Mouse (Mus musculus): ENCODE measurements around the gene Klk14. TPM values are rescaled to one million over a fixed set of nuclear protein-coding genes. Genes with fewer than 3 reads are reported as not detected.
A peak's percentile ranks its signal among the peaks of the same experiment; 100 is the strongest.
"Not testable (repeated sequence)": the region's sequence is repeated elsewhere in the genome, so short reads cannot be mapped to it uniquely, and the experiment has no call there.

Gene Klk14
- total and polyA plus RNA-seq, 2 experiments: not detected

DNA sequence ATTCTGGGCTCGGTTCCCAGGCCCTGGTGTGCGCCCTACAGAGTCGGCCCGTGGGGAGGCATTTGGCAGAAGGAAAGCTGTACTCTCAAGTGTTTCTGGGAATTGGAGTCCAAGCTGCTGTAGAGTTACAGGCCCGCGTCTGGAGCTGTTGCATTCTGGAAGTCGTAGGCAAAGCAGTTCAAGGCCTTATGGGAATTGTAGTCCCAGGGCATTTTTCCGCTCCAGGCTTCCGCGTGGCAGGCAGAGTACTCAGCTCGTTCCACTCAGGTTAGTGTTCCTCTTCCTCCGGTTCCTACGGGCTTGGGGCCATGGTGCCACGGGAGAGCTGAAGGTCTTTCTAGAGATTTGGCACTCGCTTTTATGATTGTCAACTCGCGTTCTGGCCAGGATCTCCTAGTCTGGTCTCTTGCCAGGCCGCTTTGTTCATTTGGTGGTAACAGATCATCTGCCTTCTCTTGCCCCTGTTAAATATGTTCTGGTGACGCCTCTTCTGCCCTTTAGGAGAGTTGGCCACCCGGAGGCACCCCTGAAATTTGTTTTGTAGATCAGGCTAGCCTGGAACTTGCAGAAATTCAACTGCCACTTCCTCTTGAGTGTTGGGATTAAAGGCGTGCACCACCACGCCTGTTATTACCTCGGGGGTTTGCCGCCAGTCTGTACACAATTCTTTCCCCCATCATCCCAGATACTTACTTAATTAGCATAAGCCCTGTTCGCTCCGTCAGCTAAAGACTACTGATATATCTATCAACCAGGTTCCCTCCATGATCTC, 18.2 kb upstream of the Klk14 start, which contains the start of gene Ctu1:
TSS of gene Ctu1 (plus strand) at position 208 of the 772 bp plus-strand sequence.
- Histone ChIP-seq H3K27ac (replicated peaks; ENCODE audit: insufficient read depth, low read depth, low read length) (peak within 1 kb of the TSS; percentile 45), H3K9ac (ENCODE audit: low read depth, low read length) (peak within 1 kb of the TSS; percentile 66), H3K79me2 (ENCODE audit: control insufficient read depth, insufficient read depth, low read length) (no peaks in the 10 kb centered on the region; the same call in 1 of the 2 replicates), H3K27me3 (ENCODE audit: control insufficient read depth, insufficient read depth, low read length) (no peaks in the 10 kb centered on the region), H3K36me3 (ENCODE audit: control insufficient read depth, insufficient read depth, low read length) (peaks cover 3% of the 10 kb centered on the region; the same call in 1 of the 2 replicates), H3K4me3 (ENCODE audit: insufficient read depth, low read depth, low read length) (peak within 1 kb of the TSS; percentile 52), H3K4me1 (ENCODE audit: control insufficient read depth, insufficient read depth, low read length) (peaks cover 7% of the 10 kb centered on the region)
- TF ChIP-seq POLR2A (IDR thresholded peaks at IDR 0.05; ENCODE audit: extremely low read depth, insufficient read depth, low read length) (0 out of 2 replicates have a peak, but pooled peaks have one; percentile 12), CTCF (IDR thresholded peaks at IDR 0.05; ENCODE audit: low read depth, low read length) (no peak)
- WGBS: under 1% methylated on average over 26 of the region's 26 CpGs
- peak; percentile 98 for DNase-seq (ENCODE audit: extremely low read depth, low read depth, low spot score)

DNA sequence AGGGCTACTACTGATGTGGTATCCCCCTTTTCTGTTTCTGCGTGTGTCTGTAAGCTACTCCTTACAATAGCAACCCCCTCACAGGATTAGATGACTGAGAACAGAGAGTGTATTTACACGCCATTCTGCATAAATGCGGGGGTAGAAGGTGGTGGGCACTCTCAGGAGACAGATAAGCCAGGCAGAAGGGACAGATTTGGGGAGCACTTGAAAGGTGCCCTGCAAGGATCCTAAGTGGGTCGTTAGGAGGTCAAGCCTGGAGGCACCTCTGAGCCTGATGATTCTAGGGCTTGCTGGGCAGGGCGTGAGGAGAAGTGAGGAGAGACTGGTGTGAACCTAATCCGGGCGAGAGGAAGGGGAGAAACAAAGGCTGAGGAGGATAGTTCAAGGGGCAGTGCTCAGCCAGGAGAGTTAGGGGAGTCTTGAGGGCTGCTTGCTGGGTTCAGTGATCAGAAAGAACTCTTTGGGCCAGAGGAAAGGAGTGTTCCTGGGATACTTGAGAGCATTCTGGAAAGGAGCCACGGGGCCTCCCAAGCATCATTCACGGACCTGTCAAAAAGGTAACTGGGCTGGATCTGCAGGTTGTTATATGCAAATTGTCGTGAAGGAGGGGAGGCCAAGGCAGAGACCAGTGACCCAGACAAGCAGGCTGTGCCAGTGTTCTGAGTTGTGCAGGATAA, 17.5 kb upstream of the Klk14 start:
- TF ChIP-seq CTCF (IDR thresholded peaks at IDR 0.05; ENCODE audit: low read depth, low read length) (no peak), POLR2A (IDR thresholded peaks at IDR 0.05; ENCODE audit: extremely low read depth, insufficient read depth, low read length) (no peak)
- H3K27me3 ChIP-seq (ENCODE audit: control insufficient read depth, insufficient read depth, low read length): no peaks in the 10 kb centered on the region
- no peaks in the 10 kb centered on the region; the same call in 1 of the 2 replicates for H3K79me2 ChIP-seq (ENCODE audit: control insufficient read depth, insufficient read depth, low read length)
- H3K36me3 ChIP-seq (ENCODE audit: control insufficient read depth, insufficient read depth, low read length): peaks cover 3% of the 10 kb centered on the region; the same call in 1 of the 2 replicates
- no peak overlapping the region for H3K27ac ChIP-seq (replicated peaks; ENCODE audit: insufficient read depth, low read depth, low read length)
- no peak for DNase-seq (ENCODE audit: extremely low read depth, low read depth, low spot score)
- peak overlapping the region; percentile 52 for H3K4me3 ChIP-seq (ENCODE audit: insufficient read depth, low read depth, low read length)
- H3K4me1 ChIP-seq (ENCODE audit: control insufficient read depth, insufficient read depth, low read length): peaks cover 7% of the 10 kb centered on the region
- 22% methylated on average over 10 of the region's 10 CpGs for WGBS
- peak overlapping the region; percentile 66 for H3K9ac ChIP-seq (ENCODE audit: low read depth, low read length)

DNA sequence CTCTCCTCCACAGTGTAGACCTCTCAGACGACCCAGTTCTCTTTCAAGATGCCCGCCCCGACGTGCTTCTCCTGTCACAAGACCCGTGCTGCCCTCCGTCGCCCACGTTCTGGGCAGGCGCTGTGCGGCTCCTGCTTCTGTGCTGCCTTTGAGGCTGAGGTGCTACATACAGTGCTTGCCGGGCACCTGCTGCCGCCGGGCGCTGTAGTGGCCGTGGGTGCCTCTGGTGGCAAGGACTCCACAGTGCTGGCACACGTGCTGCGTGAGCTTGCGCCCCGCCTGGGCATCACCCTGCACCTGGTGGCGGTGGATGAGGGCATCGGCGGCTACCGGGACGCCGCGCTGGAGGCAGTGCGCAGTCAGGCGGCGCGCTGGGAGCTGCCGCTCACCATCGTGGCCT, 15.1 kb upstream of the Klk14 start:
- 95% methylated on average over 32 of the region's 32 CpGs for WGBS

DNA sequence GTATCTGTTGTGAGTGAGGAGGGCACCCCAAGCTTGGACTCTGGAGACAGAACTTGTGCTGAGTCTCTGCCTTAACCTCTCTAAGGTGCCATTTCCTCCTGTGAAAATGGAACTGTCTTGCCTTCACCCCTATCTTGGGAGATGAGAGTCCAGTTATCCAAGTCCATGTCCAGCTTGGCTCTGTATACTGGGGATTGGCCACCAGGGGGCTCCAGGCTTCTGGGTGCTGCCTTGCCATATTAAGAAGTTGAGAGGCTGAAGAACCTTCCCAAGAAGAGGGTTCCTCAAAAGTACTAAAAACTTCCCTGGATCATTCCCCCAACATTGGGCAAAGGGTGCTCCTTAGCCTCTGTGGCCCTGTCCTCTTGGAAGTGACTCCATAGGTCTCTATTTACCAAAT, 11.7 kb upstream of the Klk14 start:
- TF ChIP-seq POLR2A (IDR thresholded peaks at IDR 0.05; ENCODE audit: extremely low read depth, insufficient read depth, low read length) (no peak), CTCF (IDR thresholded peaks at IDR 0.05; ENCODE audit: low read depth, low read length) (peak; percentile 70)
- Histone ChIP-seq H3K36me3 (ENCODE audit: control insufficient read depth, insufficient read depth, low read length) (peaks cover 3% of the 10 kb centered on the region; the same call in 1 of the 2 replicates), H3K27ac (replicated peaks; ENCODE audit: insufficient read depth, low read depth, low read length) (no peak overlapping the region), H3K4me1 (ENCODE audit: control insufficient read depth, insufficient read depth, low read length) (no peaks in the 10 kb centered on the region), H3K4me3 (ENCODE audit: insufficient read depth, low read depth, low read length) (no peak overlapping the region), H3K79me2 (ENCODE audit: control insufficient read depth, insufficient read depth, low read length) (no peaks in the 10 kb centered on the region; the same call in 1 of the 2 replicates), H3K27me3 (ENCODE audit: control insufficient read depth, insufficient read depth, low read length) (no peaks in the 10 kb centered on the region), H3K9ac (ENCODE audit: low read depth, low read length) (no peak overlapping the region)
- DNase-seq (ENCODE audit: extremely low read depth, low read depth, low spot score): no peak

More for the DNA sequence above, 15.1 kb upstream of the Klk14 start:
- TF ChIP-seq POLR2A (IDR thresholded peaks at IDR 0.05; ENCODE audit: extremely low read depth, insufficient read depth, low read length) (no peak), CTCF (IDR thresholded peaks at IDR 0.05; ENCODE audit: low read depth, low read length) (no peak)
- Histone ChIP-seq H3K4me3 (ENCODE audit: insufficient read depth, low read depth, low read length) (no peak overlapping the region), H3K36me3 (ENCODE audit: control insufficient read depth, insufficient read depth, low read length) (peaks cover 3% of the 10 kb centered on the region; the same call in 1 of the 2 replicates), H3K27ac (replicated peaks; ENCODE audit: insufficient read depth, low read depth, low read length) (no peak overlapping the region), H3K27me3 (ENCODE audit: control insufficient read depth, insufficient read depth, low read length) (no peaks in the 10 kb centered on the region), H3K9ac (ENCODE audit: low read depth, low read length) (no peak overlapping the region), H3K4me1 (ENCODE audit: control insufficient read depth, insufficient read depth, low read length) (peaks cover 7% of the 10 kb centered on the region), H3K79me2 (ENCODE audit: control insufficient read depth, insufficient read depth, low read length) (no peaks in the 10 kb centered on the region; the same call in 1 of the 2 replicates)
- no peak for DNase-seq (ENCODE audit: extremely low read depth, low read depth, low spot score)

DNA sequence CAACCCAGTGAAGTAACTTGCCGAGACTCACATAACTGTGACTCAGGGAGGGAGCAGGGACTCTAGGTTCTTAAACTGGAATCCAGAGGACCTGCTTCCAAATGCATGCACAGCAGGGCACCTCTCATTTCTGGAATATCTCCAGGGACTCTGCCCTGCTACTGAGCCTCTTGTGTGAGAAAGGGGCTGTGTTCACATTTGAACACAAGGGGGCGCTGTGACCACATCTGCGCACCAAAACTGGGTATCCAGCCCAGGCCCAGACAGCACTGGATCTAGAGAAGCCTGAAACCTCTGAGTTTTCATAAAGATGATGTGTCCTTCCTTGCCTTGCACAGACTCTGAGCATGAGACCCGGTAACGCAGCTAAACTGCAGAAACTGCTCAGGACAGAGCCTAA, 9.3 kb upstream of the Klk14 start:
- Histone ChIP-seq H3K36me3 (ENCODE audit: control insufficient read depth, insufficient read depth, low read length) (peaks cover 2% of the 10 kb centered on the region; the same call in 1 of the 2 replicates), H3K9ac (ENCODE audit: low read depth, low read length) (no peak overlapping the region), H3K27ac (replicated peaks; ENCODE audit: insufficient read depth, low read depth, low read length) (no peak overlapping the region), H3K4me1 (ENCODE audit: control insufficient read depth, insufficient read depth, low read length) (no peaks in the 10 kb centered on the region), H3K27me3 (ENCODE audit: control insufficient read depth, insufficient read depth, low read length) (no peaks in the 10 kb centered on the region), H3K79me2 (ENCODE audit: control insufficient read depth, insufficient read depth, low read length) (no peaks in the 10 kb centered on the region), H3K4me3 (ENCODE audit: insufficient read depth, low read depth, low read length) (no peak overlapping the region)
- no peak for TF ChIP-seq POLR2A (IDR thresholded peaks at IDR 0.05; ENCODE audit: extremely low read depth, insufficient read depth, low read length)
- TF ChIP-seq CTCF (IDR thresholded peaks at IDR 0.05; ENCODE audit: low read depth, low read length): peak; percentile 85
- no peak for DNase-seq (ENCODE audit: extremely low read depth, low read depth, low spot score)
- WGBS: 30% methylated on average over 5 of the region's 5 CpGs

DNA sequence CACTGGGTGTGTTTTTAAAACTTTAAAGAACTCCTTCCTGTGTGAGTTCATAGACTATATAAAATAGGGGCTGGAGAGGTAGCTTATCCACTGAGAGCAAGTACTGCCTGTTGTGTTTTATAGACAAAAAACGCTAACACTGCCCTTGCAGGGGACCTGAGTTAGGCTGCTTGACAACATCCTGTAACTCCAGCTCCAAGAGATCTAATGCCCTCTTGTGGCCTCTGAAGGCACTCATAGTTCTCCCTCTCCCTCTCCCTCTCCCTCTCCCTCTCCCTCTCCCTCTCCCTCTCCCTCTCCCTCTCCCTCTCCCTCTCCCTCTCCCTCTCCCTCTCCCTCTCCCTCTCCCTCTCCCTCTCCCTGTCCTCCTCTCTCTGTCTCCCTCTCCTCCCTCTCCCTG, 7.7 kb upstream of the Klk14 start:
- H3K4me1 ChIP-seq (ENCODE audit: control insufficient read depth, insufficient read depth, low read length); H3K27ac ChIP-seq (replicated peaks; ENCODE audit: insufficient read depth, low read depth, low read length); DNase-seq (ENCODE audit: extremely low read depth, low read depth, low spot score); H3K27me3 ChIP-seq (ENCODE audit: control insufficient read depth, insufficient read depth, low read length); H3K9ac ChIP-seq (ENCODE audit: low read depth, low read length); H3K79me2 ChIP-seq (ENCODE audit: control insufficient read depth, insufficient read depth, low read length); H3K4me3 ChIP-seq (ENCODE audit: insufficient read depth, low read depth, low read length); H3K36me3 ChIP-seq (ENCODE audit: control insufficient read depth, insufficient read depth, low read length): not testable (repeated sequence)
- 13% methylated on average over 1 of the region's 1 CpGs for WGBS
